Mouse (Mus musculus): Measurements from ENCODE around the gene Fcgr1. TPM values are rescaled to one million over a fixed set of nuclear protein-coding genes. Genes with fewer than 3 reads are reported as not detected.

Gene Fcgr1
- total RNA-seq, 1 experiment from 2014 or later = 1.3 TPM

Small RNAs within 50 kb of the gene (microRNA-seq; reads per million reads assigned to microRNA genes)
- gene Gm47311 (0 reads per million in 2 experiments), gene Gm47313 (0 reads per million in 2 experiments)

Other genes starting within 250 kb of the Fcgr1 start
- 27.0 and 31.1 TPM in 2 replicates for gene Vps45, start 235.5 kb downstream of the Fcgr1 start, total RNA-seq (2021)
- gene Otud7b, start 189.4 kb downstream of the Fcgr1 start, total RNA-seq (2021) = 31.8 and 40.8 TPM in 2 replicates
- 9.3 and 15.6 TPM in 2 replicates for gene Mtmr11, start 132.0 kb downstream of the Fcgr1 start, total RNA-seq (2021)
- 52.0 and 57.5 TPM in 2 replicates for gene Sf3b4, start 121.6 kb downstream of the Fcgr1 start, total RNA-seq (2021)
- 9.0 and 10.4 TPM in 2 replicates for gene Sv2a, start 112.8 kb downstream of the Fcgr1 start, total RNA-seq (2021)
- 33.1 and 33.2 TPM in 2 replicates for gene Bola1, start 74.3 kb downstream of the Fcgr1 start, total RNA-seq (2021)
- gene Hist2h2ab, start 74.1 kb downstream of the Fcgr1 start, total RNA-seq (2021) = 14.3 and 17.6 TPM in 2 replicates
- 128 and 146 TPM in 2 replicates for gene Hist2h2ac, start 73.1 kb downstream of the Fcgr1 start, total RNA-seq (2021)
- gene Hist2h2be, start 72.8 kb downstream of the Fcgr1 start, total RNA-seq (2021) = 9.0 and 12.3 TPM in 2 replicates
- gene Hist2h3c2, start 54.8 kb downstream of the Fcgr1 start, total RNA-seq (2021) = 93.4 and 148 TPM in 2 replicates
- 733 and 750 TPM in 2 replicates for gene Hist2h2aa2, start 53.7 kb downstream of the Fcgr1 start, total RNA-seq (2021)
- gene Hist2h2aa1, start 48.5 kb downstream of the Fcgr1 start, total RNA-seq (2021) = 53.5 and 61.0 TPM in 2 replicates
- gene Hist2h3c1, start 47.3 kb downstream of the Fcgr1 start, total RNA-seq (2021) = 3.1 and 3.8 TPM in 2 replicates
- gene Hist2h4, start 30.7 kb downstream of the Fcgr1 start, total RNA-seq (2021) = 54.1 and 56.9 TPM in 2 replicates
- gene Hist2h3b, start 25.3 kb downstream of the Fcgr1 start, total RNA-seq (2021) = 357 and 406 TPM in 2 replicates
- gene Hist2h2bb, start 24.2 kb downstream of the Fcgr1 start, total RNA-seq (2021) = 370 and 432 TPM in 2 replicates
- gene BC107364, start 158.3 kb upstream of the Fcgr1 start, total RNA-seq (2021) = not detected in 2 replicates
- 6.9 TPM in 1 of 2 replicates, not detected in the other for gene Hfe2, start 231.2 kb upstream of the Fcgr1 start, total RNA-seq (2021)

All from adrenal gland, postnatal 14 days (tissue).